Mouse (Mus musculus): ENCODE measurements around the gene Egfl6. TPM values are rescaled to one million over a fixed set of nuclear protein-coding genes. Genes with fewer than 3 reads are reported as not detected.

The Egfl6 gene
- 143 and 150 TPM in 2 replicates for polyA plus RNA-seq (2015; fragmentation: Nextera tagmentation; extraction: Ambion mirVana)

- Histone ChIP-seq H3K4me1 (0 out of 2 replicates have a peak, but pooled peaks cover 3% of the 10 kb centered on the region), H3K4me2 (peak within 1 kb of the TSS; percentile 62), H3K9me3 (no peaks in the 10 kb centered on the region), H3K36me3 (no peaks in the 10 kb centered on the region), H3K27ac (peak within 1 kb of the TSS; percentile 50), H3K9ac (0 out of 2 replicates have a peak within 1 kb of the TSS, but pooled peaks have one; percentile 28), H3K27me3 (peaks cover 11% of the 10 kb centered on the region), H3K4me3 (peak within 1 kb of the TSS; percentile 43)
- 19% methylated on average over 39 of the region's 39 CpGs for WGBS
- ATAC-seq (ENCODE audit: insufficient number of reproducible peaks, low FRiP score, low TSS enrichment, low read depth): 0 out of 2 replicates have a peak, but pooled peaks have one; percentile 40
Observed at GRCm38 (mm10) chrX:166584947-166585824, at the start of gene Egfl6. Gene Egfl6 (minus strand): TSS chrX:166585720.

- WGBS: 34% methylated on average over 3 of the region's 3 CpGs
- H3K9me3 ChIP-seq: no peaks in the 10 kb centered on the region
- 0 out of 2 replicates have a peak, but pooled peaks cover 5% of the 10 kb centered on the region for H3K4me1 ChIP-seq
- H3K27ac ChIP-seq: peak overlapping the region; percentile 77
- peaks cover 9% of the 10 kb centered on the region; the same call in 1 of the 2 replicates for H3K27me3 ChIP-seq
- no peaks in the 10 kb centered on the region for H3K36me3 ChIP-seq
- ATAC-seq (ENCODE audit: insufficient number of reproducible peaks, low FRiP score, low TSS enrichment, low read depth): no peak
- H3K4me3 ChIP-seq: no peak overlapping the region
- H3K4me2 ChIP-seq: no peak overlapping the region
- H3K9ac ChIP-seq: no peak overlapping the region
Observed at GRCm38 (mm10) chrX:166626866-166627570, 41.5 kb upstream of the Egfl6 start.

GRCm38 (mm10) chrX:166626174-166626573, 40.7 kb upstream of the Egfl6 start:
- peak; percentile 52; the same call in 1 of the 2 replicates for ATAC-seq (ENCODE audit: insufficient number of reproducible peaks, low FRiP score, low TSS enrichment, low read depth)
- no peaks in the 10 kb centered on the region for H3K36me3 ChIP-seq
- H3K4me2 ChIP-seq: no peak overlapping the region
- WGBS: 53% methylated on average over 4 of the region's 4 CpGs
- H3K4me3 ChIP-seq: no peak overlapping the region
- H3K4me1 ChIP-seq: 0 out of 2 replicates have a peak, but pooled peaks cover 5% of the 10 kb centered on the region
- H3K9me3 ChIP-seq: no peaks in the 10 kb centered on the region
- H3K27me3 ChIP-seq: peaks cover 9% of the 10 kb centered on the region; the same call in 1 of the 2 replicates
- H3K27ac ChIP-seq: peak overlapping the region; percentile 77
- H3K9ac ChIP-seq: no peak overlapping the region

GRCm38 (mm10) chrX:166623176-166623575, 37.7 kb upstream of the Egfl6 start:
- Histone ChIP-seq H3K4me2 (no peak overlapping the region), H3K4me1 (peaks cover 7% of the 10 kb centered on the region; the same call in 1 of the 2 replicates), H3K27ac (no peak overlapping the region), H3K27me3 (peaks cover 4% of the 10 kb centered on the region; the same call in 1 of the 2 replicates), H3K9ac (no peak overlapping the region), H3K9me3 (no peaks in the 10 kb centered on the region), H3K36me3 (no peaks in the 10 kb centered on the region), H3K4me3 (no peak overlapping the region)
- 54% methylated on average over 3 of the region's 3 CpGs for WGBS
- ATAC-seq (ENCODE audit: insufficient number of reproducible peaks, low FRiP score, low TSS enrichment, low read depth): no peak

- no peak for ATAC-seq (ENCODE audit: insufficient number of reproducible peaks, low FRiP score, low TSS enrichment, low read depth)
- H3K4me2 ChIP-seq: no peak overlapping the region
- no peak overlapping the region for H3K9ac ChIP-seq
- peaks cover 2% of the 10 kb centered on the region; the same call in 1 of the 2 replicates for H3K4me1 ChIP-seq
- H3K27ac ChIP-seq: no peak overlapping the region
- no peaks in the 10 kb centered on the region for H3K9me3 ChIP-seq
- H3K4me3 ChIP-seq: no peak overlapping the region
- no peaks in the 10 kb centered on the region for H3K36me3 ChIP-seq
- peaks cover 7% of the 10 kb centered on the region; the same call in 1 of the 2 replicates for H3K27me3 ChIP-seq
- 65% methylated on average over 9 of the region's 9 CpGs for WGBS
Observed at GRCm38 (mm10) chrX:166621560-166622301, 36.2 kb upstream of the Egfl6 start.

GRCm38 (mm10) chrX:166620900-166621299, 35.4 kb upstream of the Egfl6 start:
- H3K27ac ChIP-seq: no peak overlapping the region

GRCm38 (mm10) chrX:166619084-166619483, 33.6 kb upstream of the Egfl6 start:
- Histone ChIP-seq H3K9ac (no peak overlapping the region), H3K4me1 (peaks cover 2% of the 10 kb centered on the region; the same call in 1 of the 2 replicates), H3K27ac (no peak overlapping the region), H3K4me3 (no peak overlapping the region), H3K9me3 (no peaks in the 10 kb centered on the region), H3K4me2 (no peak overlapping the region), H3K27me3 (peaks cover 11% of the 10 kb centered on the region), H3K36me3 (no peaks in the 10 kb centered on the region)
- WGBS: 72% methylated on average over 4 of the region's 4 CpGs
- no peak for ATAC-seq (ENCODE audit: insufficient number of reproducible peaks, low FRiP score, low TSS enrichment, low read depth)

More at GRCm38 (mm10) chrX:166620900-166621299, 35.4 kb upstream of the Egfl6 start:
- H3K9ac ChIP-seq: no peak overlapping the region
- H3K4me3 ChIP-seq: no peak overlapping the region
- H3K36me3 ChIP-seq: no peaks in the 10 kb centered on the region
- peaks cover 8% of the 10 kb centered on the region for H3K27me3 ChIP-seq
- WGBS: 44% methylated on average over 6 of the region's 6 CpGs
- H3K9me3 ChIP-seq: no peaks in the 10 kb centered on the region
- no peak overlapping the region for H3K4me2 ChIP-seq
- ATAC-seq (ENCODE audit: insufficient number of reproducible peaks, low FRiP score, low TSS enrichment, low read depth): no peak
- peaks cover 2% of the 10 kb centered on the region; the same call in 1 of the 2 replicates for H3K4me1 ChIP-seq

GRCm38 (mm10) chrX:166615191-166615590, 29.7 kb upstream of the Egfl6 start:
- no peak for ATAC-seq (ENCODE audit: insufficient number of reproducible peaks, low FRiP score, low TSS enrichment, low read depth)
- H3K27me3 ChIP-seq: peaks cover 11% of the 10 kb centered on the region; the same call in 1 of the 2 replicates

GRCm38 (mm10) chrX:166576111-166576510, 9.4 kb downstream of the Egfl6 start:
- Histone ChIP-seq H3K4me1 (no peaks in the 10 kb centered on the region), H3K27ac (no peak overlapping the region), H3K9me3 (no peaks in the 10 kb centered on the region), H3K36me3 (no peaks in the 10 kb centered on the region), H3K4me3 (no peak overlapping the region), H3K27me3 (peaks cover 6% of the 10 kb centered on the region; the same call in 1 of the 2 replicates), H3K4me2 (no peak overlapping the region), H3K9ac (no peak overlapping the region)
- ATAC-seq (ENCODE audit: insufficient number of reproducible peaks, low FRiP score, low TSS enrichment, low read depth): no peak
- WGBS: 47% methylated on average over 1 of the region's 1 CpGs

More at GRCm38 (mm10) chrX:166615191-166615590, 29.7 kb upstream of the Egfl6 start:
- no peaks in the 10 kb centered on the region for H3K9me3 ChIP-seq
- no peak overlapping the region for H3K9ac ChIP-seq
- H3K4me2 ChIP-seq: no peak overlapping the region
- WGBS: 58% methylated on average over 7 of the region's 7 CpGs
- no peaks in the 10 kb centered on the region for H3K4me1 ChIP-seq
- no peak overlapping the region for H3K27ac ChIP-seq
- H3K36me3 ChIP-seq: no peaks in the 10 kb centered on the region
- H3K4me3 ChIP-seq: no peak overlapping the region

- H3K9ac ChIP-seq: no peak overlapping the region
- 75% methylated on average over 6 of the region's 6 CpGs for WGBS
- no peak for ATAC-seq (ENCODE audit: insufficient number of reproducible peaks, low FRiP score, low TSS enrichment, low read depth)
- no peaks in the 10 kb centered on the region for H3K9me3 ChIP-seq
- no peak overlapping the region for H3K4me3 ChIP-seq
- H3K27ac ChIP-seq: no peak overlapping the region
- H3K36me3 ChIP-seq: no peaks in the 10 kb centered on the region
- no peaks in the 10 kb centered on the region for H3K4me1 ChIP-seq
- H3K4me2 ChIP-seq: no peak overlapping the region
- H3K27me3 ChIP-seq: peaks cover 7% of the 10 kb centered on the region; the same call in 1 of the 2 replicates
Observed at GRCm38 (mm10) chrX:166565983-166566382, 19.5 kb downstream of the Egfl6 start.

GRCm38 (mm10) chrX:166565401-166565800, 20.1 kb downstream of the Egfl6 start:
- no peak for ATAC-seq (ENCODE audit: insufficient number of reproducible peaks, low FRiP score, low TSS enrichment, low read depth)
- no peaks in the 10 kb centered on the region for H3K9me3 ChIP-seq
- H3K4me2 ChIP-seq: no peak overlapping the region
- no peak overlapping the region for H3K9ac ChIP-seq
- no peak overlapping the region for H3K4me3 ChIP-seq
- peak overlapping the region; percentile 69 for H3K27ac ChIP-seq
- WGBS: 50% methylated on average over 5 of the region's 5 CpGs
- H3K4me1 ChIP-seq: no peaks in the 10 kb centered on the region
- H3K27me3 ChIP-seq: peaks cover 7% of the 10 kb centered on the region; the same call in 1 of the 2 replicates
- H3K36me3 ChIP-seq: no peaks in the 10 kb centered on the region
